Comparison of ENCODE assay signal across 14 mouse cellular contexts in genomic region chr15:77829542-77829941, GRCm38 (mm10). TPM values are rescaled to one million over a fixed set of nuclear protein-coding genes. Genes with fewer than 3 reads are reported as not detected.
DNase-seq lines count a peak whose midpoint lies in the region; ATAC-seq and TF ChIP-seq lines count a peak whose summit lies in the region.
"Had no signal": no experiment of that assay in that cellular context is flagged by ENCODE, and none has a peak within 500 bp of the region (broad histone marks: within the 10 kb centered on the region; RNA-seq: fewer than 3 reads in every experiment).

No protein-coding gene starts in this region.

- H3K4me1 ChIP-seq in kidney, adult 2 months (ENCODE audit: control insufficient read depth, insufficient read depth, low read length) = peaks cover 68% of the 10 kb centered on the region
- H3K4me1 ChIP-seq in spleen, adult 2 months (ENCODE audit: control insufficient read depth, insufficient read depth, insufficient read length) = peaks cover 57% of the 10 kb centered on the region
- H3K4me1 ChIP-seq in forebrain, embryonic 15.5 days = peaks cover 15% of the 10 kb centered on the region

- no peak overlapping the region for H3K4me2 ChIP-seq in forebrain, embryonic 15.5 days (replicated peaks)
- H3K4me2 ChIP-seq: limb, embryonic 15.5 days; midbrain, embryonic 13.5 days had no signal

- no peaks in the 10 kb centered on the region for H3K36me3 ChIP-seq in kidney, adult 2 months (ENCODE audit: control insufficient read depth, insufficient read depth, low read length)
- H3K36me3 ChIP-seq in spleen, adult 2 months (ENCODE audit: control insufficient read depth, insufficient read depth, low read length) = peaks cover 11% of the 10 kb centered on the region
- H3K36me3 ChIP-seq in forebrain, embryonic 15.5 days = no peaks in the 10 kb centered on the region
- H3K36me3 ChIP-seq: midbrain, embryonic 13.5 days had no signal

- DNase-seq in adrenal gland, adult 2 months = peak; percentile 10
- no peak for DNase-seq in adrenal gland, adult (ENCODE audit: inconsistent age in 2 of 2, low spot score in 1 of 2)
- DNase-seq in kidney, adult 2 months = no peak
- DNase-seq in kidney, postnatal 10 days = no peak
- no peak for DNase-seq in spleen, adult 2 months (ENCODE audit: low read depth in 1 of 2, low spot score in 2 of 2)
- no peak for DNase-seq in spleen, postnatal 4 days (ENCODE audit: low spot score in 2 of 2)
- no peak for DNase-seq in right cerebral cortex, adult 18-20 months
- DNase-seq: adrenal gland, postnatal 25 days; embryo, embryonic 11 days; gastrocnemius, postnatal 10 days had no signal

- no peaks in the 10 kb centered on the region for H3K9me3 ChIP-seq in forebrain, embryonic 15.5 days
- H3K9me3 ChIP-seq: limb, embryonic 15.5 days; midbrain, embryonic 13.5 days had no signal

- H3K27me3 ChIP-seq in kidney, adult 2 months (replicated peaks; ENCODE audit: control insufficient read depth, insufficient read depth, low read length) = no peaks in the 10 kb centered on the region
- no peaks in the 10 kb centered on the region for H3K27me3 ChIP-seq in spleen, adult 2 months (ENCODE audit: control insufficient read depth, insufficient read depth, low read length)
- no peaks in the 10 kb centered on the region for H3K27me3 ChIP-seq in forebrain, embryonic 15.5 days
- H3K27me3 ChIP-seq: limb, embryonic 15.5 days; midbrain, embryonic 13.5 days had no signal

- no peak overlapping the region for H3K9ac ChIP-seq in forebrain, embryonic 15.5 days (replicated peaks)
- H3K9ac ChIP-seq: limb, embryonic 15.5 days; midbrain, embryonic 13.5 days had no signal

- TF ChIP-seq POLR2A in kidney, adult 2 months (IDR thresholded peaks at IDR 0.05; ENCODE audit: low read depth, low read length) = no peak
- TF ChIP-seq POLR2A in spleen, adult 2 months (IDR thresholded peaks at IDR 0.05; ENCODE audit: low read depth, low read length) = no peak

- no peak for ATAC-seq in forebrain, embryonic 15.5 days (replicated peaks)
- ATAC-seq: hindbrain, postnatal 0 days; midbrain, embryonic 13.5 days had no signal

- TF ChIP-seq CTCF in kidney, adult 2 months (conservative IDR thresholded peaks at IDR 0.05; ENCODE audit: insufficient read depth, insufficient read length, low read depth, low read length) = no peak
- no peak for TF ChIP-seq CTCF in spleen, adult 2 months (IDR thresholded peaks at IDR 0.05; ENCODE audit: extremely low read depth, insufficient read depth, insufficient read length, insufficient replicate concordance)

- peak overlapping the region; percentile 47 for H3K27ac ChIP-seq in kidney, adult 2 months (ENCODE audit: insufficient read depth, low read depth, low read length)
- peak overlapping the region; percentile 10 for H3K27ac ChIP-seq in spleen, adult 2 months (ENCODE audit: insufficient read depth, low read length)
- H3K27ac ChIP-seq in forebrain, embryonic 15.5 days (replicated peaks) = no peak overlapping the region
- H3K27ac ChIP-seq: hindbrain, postnatal 0 days; limb, embryonic 15.5 days; midbrain, embryonic 13.5 days had no signal

- H3K4me3 ChIP-seq in kidney, adult 2 months (ENCODE audit: insufficient read depth, low read depth, low read length) = no peak overlapping the region
- H3K4me3 ChIP-seq in spleen, adult 2 months (ENCODE audit: extremely low read depth, insufficient read depth, insufficient read length) = no peak overlapping the region
- no peak overlapping the region for H3K4me3 ChIP-seq in forebrain, embryonic 15.5 days
- H3K4me3 ChIP-seq: limb, embryonic 15.5 days; midbrain, embryonic 13.5 days had no signal

- WGBS in kidney, adult 2 months = 45% methylated on average over 2 of the region's 2 CpGs
- 64% methylated on average over 2 of the region's 2 CpGs for WGBS in spleen, adult 2 months
- 55% methylated on average over 2 of the region's 2 CpGs for WGBS in forebrain, embryonic 15.5 days

RNA-seq across cellular contexts. Expression of gene Myh9, which starts 12.4 kb away (rescaled TPM):
- 100 to 1,000 TPM; 280 to 306 TPM for total RNA-seq in adrenal gland, adult 2 months (2021)
- polyA plus RNA-seq in adrenal gland, adult 2 months (2012; rRNA removed) = 45.4 and 51.9 TPM in 2 replicates
- polyA plus RNA-seq in kidney, adult 2 months (2012; rRNA removed) = 57.7 and 64.1 TPM in 2 replicates
- polyA plus RNA-seq in spleen, adult 2 months (2012; rRNA removed) = 138 and 142 TPM in 2 replicates
- 12.3 and 12.4 TPM in 2 replicates for polyA plus RNA-seq in forebrain, embryonic 15.5 days (2015; fragmentation: Nextera tagmentation; extraction: Ambion mirVana)
